Mouse (Mus musculus) NIH3T3 (cell line): ENCODE data around the gene Ryr1.
"Not testable (repeated sequence)": the region's sequence is repeated elsewhere in the genome, so short reads cannot be mapped to it uniquely, and the experiment has no call there.

Experiments
- DNase-seq: peaks from one replicate; pipeline ENCODE4 v3.0.0-alpha.2; 2012; ENCODE audit warnings: low read depth

Ryr1 gene

GRCm38 (mm10) chr7:29146625-29147367 is 21.8 kb upstream of the Ryr1 start:
- no peak for DNase-seq

GRCm38 (mm10) chr7:29144006-29144405 is 19.0 kb upstream of the Ryr1 start:
- DNase-seq, result peak; percentile 42

GRCm38 (mm10) chr7:29141416-29141815 is 16.4 kb upstream of the Ryr1 start:
- DNase-seq, result no peak

GRCm38 (mm10) chr7:29139237-29139636 is 14.3 kb upstream of the Ryr1 start:
- DNase-seq, result not testable (repeated sequence)

GRCm38 (mm10) chr7:29137429-29137828 is 12.4 kb upstream of the Ryr1 start:
- no peak for DNase-seq

GRCm38 (mm10) chr7:29134693-29135386 is 9.9 kb upstream of the Ryr1 start, which contains the start of gene Rasgrp4:
Gene Rasgrp4 (plus strand): TSS chr7:29134851.
- DNase-seq, result no peak

GRCm38 (mm10) chr7:29134230-29134629 is 9.3 kb upstream of the Ryr1 start:
- no peak for DNase-seq

- DNase-seq, result peak; percentile 68
These were observed 3.7 kb upstream of the Ryr1 start for GRCm38 (mm10) chr7:29128725-29129124.

- DNase-seq, result peak; percentile 61
These were observed 1.4 kb upstream of the Ryr1 start for GRCm38 (mm10) chr7:29126173-29126915.

GRCm38 (mm10) chr7:29123531-29124358 is 1.2 kb downstream of the Ryr1 start:
- DNase-seq, result no peak

GRCm38 (mm10) chr7:29122821-29123220 is 2.2 kb downstream of the Ryr1 start:
- DNase-seq, result no peak

GRCm38 (mm10) chr7:29119526-29119925 is 5.5 kb downstream of the Ryr1 start:
- DNase-seq, result peak; percentile 78

- DNase-seq, result no peak
These were observed 6.7 kb downstream of the Ryr1 start for GRCm38 (mm10) chr7:29118142-29118851.

- DNase-seq, result no peak
These were observed 15.7 kb downstream of the Ryr1 start for GRCm38 (mm10) chr7:29108992-29109955.

- DNase-seq, result no peak
These were observed 23.5 kb downstream of the Ryr1 start for GRCm38 (mm10) chr7:29101286-29102017.

- DNase-seq, result no peak
These were observed 27.8 kb downstream of the Ryr1 start for GRCm38 (mm10) chr7:29097131-29097530.

GRCm38 (mm10) chr7:29088817-29089216 is 36.2 kb downstream of the Ryr1 start:
- no peak for DNase-seq

- DNase-seq, result no peak
These were observed 38.1 kb downstream of the Ryr1 start for GRCm38 (mm10) chr7:29086902-29087301.

- no peak for DNase-seq
These were observed 39.0 kb downstream of the Ryr1 start for GRCm38 (mm10) chr7:29085981-29086380.
